Mouse (Mus musculus) neutrophil, adult 65 days (primary cell): ENCODE results near the gene BC117090. TPM values are rescaled to one million over a fixed set of nuclear protein-coding genes. Genes with fewer than 3 reads are reported as not detected.

Experiments used
- total RNA-seq: library from RNA; stranded (reverse); gene quantifications from 2 replicates; pipeline ENCODE4 v1.2.4, GENCODE M21; 2023

The BC117090 gene
- not detected in 2 replicates for total RNA-seq

GRCm38 (mm10) chr16:36334232-36334631, at the start of gene BC117090:
Gene BC117090 (minus strand): TSS chr16:36334332.

DNA sequence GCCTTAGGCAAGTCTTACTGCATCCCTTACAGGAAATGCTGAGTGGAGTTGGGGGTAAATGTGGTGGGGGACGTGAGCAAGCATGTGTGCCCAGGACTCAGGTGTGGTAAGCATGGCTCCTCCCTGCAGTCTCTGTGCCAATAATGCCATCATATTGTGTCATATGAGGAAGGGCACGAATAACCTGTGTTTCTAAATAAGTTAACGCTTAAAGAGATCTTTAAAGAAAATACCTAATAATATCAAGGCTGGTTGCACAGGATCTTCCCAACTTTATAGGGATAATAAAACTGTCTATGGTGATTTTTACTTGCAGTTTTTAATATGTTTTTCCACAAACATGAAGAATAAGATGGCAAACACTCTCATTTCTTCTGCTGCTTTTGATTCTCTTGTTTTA, 33.5 kb upstream of the BC117090 start, which contains the start of gene BC100530:
Gene BC100530 (minus strand): TSS at position 101 of the 400 bp plus-strand sequence.

DNA sequence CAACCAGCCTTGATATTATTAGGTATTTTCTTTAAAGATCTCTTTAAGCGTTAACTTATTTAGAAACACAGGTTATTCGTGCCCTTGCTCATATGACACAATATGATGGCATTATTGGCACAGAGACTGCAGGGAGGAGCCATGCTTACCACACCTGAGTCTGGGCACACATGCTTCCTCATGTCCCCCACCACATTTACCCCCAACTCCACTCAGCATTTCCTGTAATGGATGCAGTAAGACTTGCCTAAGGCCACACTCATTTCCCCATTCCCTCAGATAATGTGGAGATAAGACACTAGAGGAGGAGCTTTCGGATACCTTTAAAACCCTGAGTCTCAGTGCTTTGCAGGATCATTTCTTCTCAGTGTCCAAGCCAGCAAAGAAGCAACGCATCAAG, 57.3 kb downstream of the BC117090 start, which contains the start of gene Stfa1:
Gene Stfa1 (plus strand): TSS at position 156 of the 400 bp plus-strand sequence.

Other genes starting within 250 kb of the BC117090 start
- not detected in 2 replicates for gene Csta1, start 203.1 kb downstream of the BC117090 start, total RNA-seq
- 53.6 and 61.3 TPM in 2 replicates for gene Stfa2l1, start 177.5 kb downstream of the BC117090 start, total RNA-seq
- 20.4 and 30.4 TPM in 2 replicates for gene Gm5483, start 150.1 kb downstream of the BC117090 start, total RNA-seq
- not detected in 2 replicates for gene Gm5416, start 123.9 kb downstream of the BC117090 start, total RNA-seq
- not detected in 2 replicates for gene 2010005H15Rik, start 112.9 kb downstream of the BC117090 start, total RNA-seq
- 4.2 and 5.7 TPM in 2 replicates for gene Stfa1, start 57.4 kb downstream of the BC117090 start, total RNA-seq
- 2.0 and 2.5 TPM in 2 replicates for gene BC100530, start 33.4 kb upstream of the BC117090 start, total RNA-seq
- 1.7 TPM in 1 of 2 replicates, not detected in the other for gene Stfa2, start 74.1 kb upstream of the BC117090 start, total RNA-seq
- 1.2 and 1.4 TPM in 2 replicates for gene Stfa3, start 121.1 kb upstream of the BC117090 start, total RNA-seq
- not detected in 2 replicates for gene Casr, start 227.8 kb upstream of the BC117090 start, total RNA-seq